Mouse (Mus musculus): ENCODE data around the gene Cnga2. TPM values are rescaled to one million over a fixed set of nuclear protein-coding genes. Genes with fewer than 3 reads are reported as not detected.
"Not testable (repeated sequence)": the region's sequence is repeated elsewhere in the genome, so short reads cannot be mapped to it uniquely, and the experiment has no call there.

Cnga2 gene
- total RNA-seq (2021) (not detected), polyA plus RNA-seq (2012; rRNA removed) (not detected in 2 replicates)
- long read RNA-seq, result 0 reads

GRCm38 (mm10) chrX:71991549-71991948 lies at the start of gene Cnga2:
Gene Cnga2 (plus strand): TSS chrX:71991849.
- no peak for DNase-seq

- peak; percentile 36 for DNase-seq
Measured at GRCm38 (mm10) chrX:71946631-71947030, 45.0 kb upstream of the Cnga2 start.

GRCm38 (mm10) chrX:71958366-71958765 lies 33.3 kb upstream of the Cnga2 start:
- DNase-seq, result no peak

- DNase-seq, result peak; percentile 36
Measured at GRCm38 (mm10) chrX:71962073-71963051, 29.3 kb upstream of the Cnga2 start, which contains the start of gene Prrg3. Gene Prrg3 (plus strand): TSS chrX:71962624.

GRCm38 (mm10) chrX:71963275-71963912 lies 28.3 kb upstream of the Cnga2 start:
- DNase-seq, result no peak

GRCm38 (mm10) chrX:71968216-71968615 lies 23.4 kb upstream of the Cnga2 start:
- no peak for DNase-seq

- DNase-seq, result no peak
Measured at GRCm38 (mm10) chrX:71968816-71969215, 22.8 kb upstream of the Cnga2 start.

GRCm38 (mm10) chrX:71971325-71971724 lies 20.3 kb upstream of the Cnga2 start:
- DNase-seq, result no peak

GRCm38 (mm10) chrX:71972686-71973085 lies 19.0 kb upstream of the Cnga2 start, which contains the start of gene Fate1:
Gene Fate1 (plus strand): TSS chrX:71972986.
- DNase-seq, result no peak

- DNase-seq, result not testable (repeated sequence)
Measured at GRCm38 (mm10) chrX:71977681-71978080, 14.0 kb upstream of the Cnga2 start.

- peak; percentile 27 for DNase-seq
Measured at GRCm38 (mm10) chrX:71980443-71980842, 11.2 kb upstream of the Cnga2 start.

GRCm38 (mm10) chrX:71981322-71981721 lies 10.3 kb upstream of the Cnga2 start:
- DNase-seq, result no peak

- no peak for DNase-seq
Measured at GRCm38 (mm10) chrX:71983205-71983604, 8.4 kb upstream of the Cnga2 start.

- no peak for DNase-seq
Measured at GRCm38 (mm10) chrX:71983775-71984174, 7.9 kb upstream of the Cnga2 start.

- no peak for DNase-seq
Measured at GRCm38 (mm10) chrX:71995972-71996371, 4.3 kb downstream of the Cnga2 start.

GRCm38 (mm10) chrX:72009930-72010329 lies 18.3 kb downstream of the Cnga2 start:
- DNase-seq, result no peak

- DNase-seq, result no peak
Measured at GRCm38 (mm10) chrX:72012236-72012635, 20.6 kb downstream of the Cnga2 start.

GRCm38 (mm10) chrX:72012804-72013203 lies 21.2 kb downstream of the Cnga2 start:
- DNase-seq, result peak; percentile 23

- no peak for DNase-seq
Measured at GRCm38 (mm10) chrX:72022241-72022640, 30.6 kb downstream of the Cnga2 start.

- no peak for DNase-seq
Measured at GRCm38 (mm10) chrX:72022750-72023398, 31.2 kb downstream of the Cnga2 start.

- DNase-seq, result no peak
Measured at GRCm38 (mm10) chrX:72023542-72023941, 31.9 kb downstream of the Cnga2 start.

- DNase-seq, result no peak
Measured at GRCm38 (mm10) chrX:72044056-72044455, 52.4 kb downstream of the Cnga2 start.

All from adrenal gland, adult 2 months (tissue).